Mouse (Mus musculus): ENCODE measurements around the gene Mdk.

The Mdk gene

GRCm38 (mm10) chr2:91906141-91906540, 26.0 kb downstream of the Mdk start:
- no peak for DNase-seq

- no peak for DNase-seq
Observed at GRCm38 (mm10) chr2:91904618-91905307, 27.3 kb downstream of the Mdk start.

DNA sequence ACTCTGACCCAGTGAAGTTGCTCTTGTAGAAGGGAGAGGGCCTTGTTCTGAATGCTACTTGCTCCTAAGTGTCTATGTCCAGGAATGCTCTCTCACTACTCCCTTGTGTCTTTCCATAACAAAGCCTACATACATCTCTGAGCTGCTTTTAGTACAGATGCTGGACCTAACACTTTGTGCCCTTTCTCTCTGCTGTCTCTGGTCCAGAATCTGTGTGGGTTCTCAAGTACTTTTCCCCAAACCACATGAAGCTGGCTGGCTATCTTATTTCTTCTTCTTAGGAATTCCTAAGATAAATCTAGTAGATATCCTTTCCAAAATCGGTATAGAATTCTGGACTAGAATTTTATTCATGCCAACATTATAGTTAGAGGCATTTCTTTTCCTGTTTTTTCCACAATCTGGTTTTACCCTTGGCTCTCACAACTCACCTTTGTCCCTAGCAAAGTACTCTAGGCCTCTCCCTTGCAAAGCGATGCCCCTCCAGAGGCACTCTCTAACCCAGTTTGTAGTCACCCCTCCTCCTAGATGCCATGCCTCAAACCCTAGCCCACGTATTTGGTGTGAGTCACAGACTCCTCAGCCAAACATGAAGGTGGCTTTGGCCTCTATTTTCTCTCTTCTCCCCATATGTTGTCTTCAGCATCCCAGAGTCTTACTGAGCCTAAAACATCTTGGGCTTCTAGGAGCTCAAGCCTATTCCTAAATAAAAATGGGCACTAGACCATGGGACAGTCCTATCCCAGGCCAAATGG, 28.7 kb downstream of the Mdk start:
- DNase-seq: no peak

DNA sequence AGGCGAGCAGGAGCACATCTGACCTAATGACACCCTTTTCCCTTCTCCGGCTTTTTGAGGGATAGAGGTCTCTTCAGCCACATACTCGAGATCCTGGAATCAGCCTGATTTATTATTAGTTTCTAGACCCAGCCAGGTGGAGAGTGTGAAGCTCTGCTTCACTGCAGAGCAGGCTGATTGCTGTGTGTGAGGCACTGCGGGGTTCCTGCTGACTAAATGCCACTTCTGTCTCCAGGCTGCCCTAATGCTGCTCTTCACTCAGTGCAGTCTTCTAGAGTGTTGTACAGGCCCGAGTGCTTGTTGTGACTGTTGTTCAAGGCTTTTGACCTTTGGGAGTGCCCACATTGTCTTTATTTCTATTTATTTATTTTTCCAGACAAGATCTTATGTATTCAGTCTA, 29.8 kb downstream of the Mdk start:
- no peak for DNase-seq

DNA sequence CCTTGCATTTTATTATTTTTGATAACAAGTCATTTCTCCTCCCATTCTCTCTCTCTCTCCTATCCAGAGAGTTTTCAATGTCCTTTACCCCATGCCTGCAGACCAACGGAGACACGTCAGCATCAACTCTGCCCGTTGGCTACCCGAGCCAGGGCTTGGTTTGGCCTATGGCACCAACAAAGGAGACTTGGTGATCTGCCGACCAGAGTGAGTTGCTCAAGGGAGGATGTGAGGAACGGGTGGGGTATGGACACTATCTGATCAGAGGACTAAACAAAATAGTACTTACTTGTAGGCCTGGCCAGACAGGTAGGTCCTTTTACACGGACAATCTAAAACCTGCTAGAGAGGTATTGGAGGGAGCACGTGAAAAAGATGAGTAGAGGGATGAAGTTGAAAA, 31.7 kb downstream of the Mdk start:
- DNase-seq: no peak

DNA sequence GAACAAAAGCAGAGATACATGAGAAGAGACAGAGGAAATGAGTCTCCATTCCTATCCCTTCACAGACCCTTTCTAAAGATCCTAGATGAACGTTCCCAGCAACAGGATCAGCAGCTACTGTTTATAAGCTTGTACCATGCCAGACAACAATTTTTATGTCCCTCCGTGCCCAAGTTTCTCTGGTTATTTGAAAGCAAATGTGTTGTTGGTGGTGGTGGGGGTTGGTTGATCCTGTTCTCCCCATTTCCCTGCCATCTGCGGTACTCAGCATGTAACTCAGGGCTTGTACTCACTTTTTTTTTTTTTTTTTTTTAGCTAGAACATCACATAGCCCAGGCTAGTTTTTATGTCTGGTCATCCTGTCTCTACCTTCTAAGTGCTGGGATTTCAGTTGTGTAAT, 33.0 kb downstream of the Mdk start:
- no peak for DNase-seq

DNA sequence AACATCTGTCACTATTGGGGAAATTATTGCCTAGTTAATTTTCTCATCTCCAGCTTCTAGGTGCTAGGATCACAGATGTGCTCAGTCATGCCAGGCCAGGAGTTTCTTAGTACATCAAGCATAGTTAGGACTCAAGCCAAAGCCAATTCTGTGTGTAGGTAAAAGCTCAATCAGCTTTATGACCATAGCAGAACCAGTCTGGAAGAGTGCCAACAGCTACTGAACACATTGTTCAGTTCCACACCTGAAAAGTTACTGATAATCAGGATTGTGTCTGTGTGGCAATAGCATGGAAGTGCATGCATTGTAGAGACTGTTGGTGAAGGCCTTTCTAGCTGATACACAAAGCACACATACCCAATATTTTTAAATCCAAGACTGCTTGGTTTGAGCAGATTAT, 34.1 kb downstream of the Mdk start:
- DNase-seq: peak; percentile 3

DNA sequence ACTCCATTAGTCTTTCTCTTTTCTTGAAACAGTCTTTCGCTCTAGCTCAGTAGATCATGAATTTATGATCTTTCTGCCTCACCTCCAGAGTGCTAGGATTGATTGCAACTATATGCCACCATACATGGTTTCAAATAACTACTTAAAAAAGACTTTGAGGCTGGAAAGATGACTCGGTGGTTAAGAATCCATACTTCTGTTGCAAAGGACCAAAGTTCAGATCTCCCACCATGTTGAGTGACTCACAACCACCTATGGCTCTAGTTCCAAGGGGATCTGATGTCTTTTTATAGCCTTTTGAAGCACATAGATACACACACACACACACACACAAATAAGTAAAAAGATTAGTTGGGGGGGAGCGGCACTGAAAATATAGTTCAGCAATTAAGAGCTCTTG, 36.7 kb downstream of the Mdk start:
- no peak for DNase-seq

GRCm38 (mm10) chr2:91894716-91895115, 37.4 kb downstream of the Mdk start:
- DNase-seq: no peak

DNA sequence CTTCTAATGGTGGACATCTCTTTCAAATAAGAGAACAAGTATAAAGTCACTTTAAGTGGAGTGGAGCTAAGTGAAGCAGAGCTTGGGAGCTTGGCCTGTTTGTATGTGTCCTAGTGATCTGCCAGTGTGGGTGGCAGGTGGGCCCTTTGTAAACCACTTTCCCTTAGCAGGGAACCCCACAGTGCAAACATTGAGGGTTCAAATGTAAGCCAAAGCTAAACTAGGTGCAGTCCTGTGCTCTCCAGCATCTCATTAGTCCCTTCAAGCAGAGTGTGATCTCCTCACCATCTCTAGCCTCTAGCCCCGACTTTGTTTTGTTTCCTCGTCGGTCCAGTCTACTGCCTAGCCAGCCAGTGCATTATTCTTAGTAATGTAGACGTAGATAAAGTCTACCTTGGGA, 47.5 kb downstream of the Mdk start:
- no peak for DNase-seq

GRCm38 (mm10) chr2:91883961-91884360, 48.1 kb downstream of the Mdk start:
- no peak for DNase-seq

Measured in lung, postnatal 36 days (tissue).